Mouse (Mus musculus) bone marrow macrophage, adult 2 months (primary cell): Measurements from ENCODE around the gene Adam19.

Source experiments
- CTCF ChIP-seq: IDR thresholded peaks from 2 replicates; pipeline ENCODE4 v1.5.1; 2012; ENCODE audit warnings: low read depth, mild to moderate bottlenecking, low read length, moderate library complexity
- POLR2A ChIP-seq: IDR thresholded peaks from 2 replicates; pipeline ENCODE4 v1.6.1; 2012; ENCODE audit warnings: mild to moderate bottlenecking, low read depth, low read length, borderline replicate concordance

- TF ChIP-seq POLR2A (no peak), CTCF (no peak)
Measured at GRCm38 (mm10) chr11:46076442-46077158, 20.8 kb downstream of the Adam19 start.
